Mouse (Mus musculus) kidney, adult 2 months (tissue): Measurements from ENCODE around the gene Mecr. TPM values are rescaled to one million over a fixed set of nuclear protein-coding genes. Genes with fewer than 3 reads are reported as not detected.

Source experiments
- DNase-seq: peaks from one replicate; pipeline ENCODE4 v3.0.0; 2021
- H3K27ac ChIP-seq: fragments of 200-500 bp; 2 replicates; pipeline ENCODE4 v1.5.1; 2012; ENCODE audit warnings: low read depth, low read length, control low read depth, inconsistent platforms; ENCODE audit not compliant: insufficient read depth
- H3K27me3 ChIP-seq: fragments of 200-500 bp; replicated peaks from 2 replicates; pipeline ENCODE4 v1.6.1; 2012; ENCODE audit warnings: mild to moderate bottlenecking, moderate library complexity, low read length, inconsistent platforms; ENCODE audit not compliant: control insufficient read depth, insufficient read depth
- H3K36me3 ChIP-seq: fragments of 200-500 bp; 2 replicates; pipeline ENCODE4 v1.6.1; 2012; ENCODE audit warnings: mild to moderate bottlenecking, moderate library complexity, low read length, inconsistent platforms; ENCODE audit not compliant: control insufficient read depth, insufficient read depth
- H3K4me1 ChIP-seq: fragments of 200-500 bp; 2 replicates; pipeline ENCODE4 v1.6.1; 2011; ENCODE audit warnings: low read length; ENCODE audit not compliant: control insufficient read depth, insufficient read depth
- H3K4me3 ChIP-seq: fragments of 200-500 bp; 2 replicates; pipeline ENCODE4 v1.5.1; 2011; ENCODE audit warnings: mild to moderate bottlenecking, low read depth, low read length, control low read depth; ENCODE audit not compliant: insufficient read depth
- CTCF ChIP-seq: fragments of 200-500 bp; conservative IDR thresholded peaks from 2 replicates; pipeline ENCODE4 v1.5.1; 2011; ENCODE audit warnings: low read depth, mild to moderate bottlenecking, control low read depth, low read length, moderate library complexity, mixed read lengths; ENCODE audit not compliant: insufficient read depth, insufficient read length
- POLR2A ChIP-seq: fragments of 200-500 bp; IDR thresholded peaks from one replicate; pipeline ENCODE4 v1.6.1; 2011; ENCODE audit warnings: low read depth, low read length, control low read depth
- WGBS: fragments of 180-500 bp; shearing (Covaris S2); methylation state at CpG from one replicate; pipeline ENCODE4 v1.1.7; 2018; 5-methylcytosine and 5-hydroxymethylcytosine counted together
- polyA plus RNA-seq: library from polyadenylated mRNA; depleted of rRNA; stranded (reverse); fragments of >200 nt; gene quantifications from 2 replicates; pipeline ENCODE4 v1.2.3, GENCODE M21; 2012; rRNA removed

Mecr gene
- polyA plus RNA-seq, 1 experiment, result 64.5 TPM

- no peak overlapping the region for H3K4me3 ChIP-seq
- DNase-seq, result peak; percentile 69
- peak overlapping the region; percentile 51; the same call in 1 of the 2 replicates for H3K27ac ChIP-seq
- H3K27me3 ChIP-seq, result no peaks in the 10 kb centered on the region
- 9% methylated on average over 31 of the region's 31 CpGs for WGBS
- H3K36me3 ChIP-seq, result no peaks in the 10 kb centered on the region
- TF ChIP-seq CTCF, result no peak
- H3K4me1 ChIP-seq, result peaks cover 25% of the 10 kb centered on the region
Observed at GRCm38 (mm10) chr4:131914891-131915469, 71.7 kb downstream of the Mecr start.

DNA sequence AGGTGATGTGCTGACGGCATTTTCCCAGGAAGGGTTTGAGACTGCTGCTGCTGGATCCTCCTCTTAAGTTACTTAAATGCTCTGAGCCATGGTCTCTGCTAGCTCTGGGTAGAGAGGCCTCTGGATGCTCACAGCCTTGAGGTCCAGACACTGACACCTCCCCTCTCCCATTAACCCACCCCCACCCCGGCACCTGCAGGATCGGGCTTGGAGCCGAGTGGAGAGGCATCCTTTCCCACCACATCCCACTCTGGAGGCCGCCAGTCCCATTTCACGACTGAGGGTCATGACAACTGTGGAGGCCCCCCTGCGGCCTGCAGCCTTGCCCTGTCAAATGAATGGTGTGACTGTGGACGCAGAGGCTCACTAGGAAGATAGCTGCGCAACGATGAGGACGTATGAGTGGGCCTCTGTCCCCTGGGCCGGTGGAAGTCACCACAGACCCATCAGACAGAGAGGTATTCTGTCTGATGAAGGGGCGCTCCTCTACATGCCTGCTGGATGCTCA, 72.6 kb downstream of the Mecr start:
- no peak for TF ChIP-seq POLR2A
- no peak for TF ChIP-seq CTCF
- DNase-seq, result no peak
- Histone ChIP-seq H3K4me3 (no peak overlapping the region), H3K36me3 (no peaks in the 10 kb centered on the region), H3K4me1 (peaks cover 21% of the 10 kb centered on the region), H3K27ac (no peak overlapping the region), H3K27me3 (no peaks in the 10 kb centered on the region)
- 57% methylated on average over 13 of the region's 13 CpGs for WGBS

GRCm38 (mm10) chr4:131916425-131916824, 73.2 kb downstream of the Mecr start:
- no peak overlapping the region for H3K27ac ChIP-seq
- no peak for TF ChIP-seq POLR2A
- peak; percentile 86 for TF ChIP-seq CTCF
- WGBS, result 14% methylated on average over 15 of the region's 15 CpGs
- peak; percentile 90 for DNase-seq
- H3K4me1 ChIP-seq, result peaks cover 21% of the 10 kb centered on the region
- H3K27me3 ChIP-seq, result no peaks in the 10 kb centered on the region
- H3K4me3 ChIP-seq, result no peak overlapping the region
- H3K36me3 ChIP-seq, result no peaks in the 10 kb centered on the region

DNA sequence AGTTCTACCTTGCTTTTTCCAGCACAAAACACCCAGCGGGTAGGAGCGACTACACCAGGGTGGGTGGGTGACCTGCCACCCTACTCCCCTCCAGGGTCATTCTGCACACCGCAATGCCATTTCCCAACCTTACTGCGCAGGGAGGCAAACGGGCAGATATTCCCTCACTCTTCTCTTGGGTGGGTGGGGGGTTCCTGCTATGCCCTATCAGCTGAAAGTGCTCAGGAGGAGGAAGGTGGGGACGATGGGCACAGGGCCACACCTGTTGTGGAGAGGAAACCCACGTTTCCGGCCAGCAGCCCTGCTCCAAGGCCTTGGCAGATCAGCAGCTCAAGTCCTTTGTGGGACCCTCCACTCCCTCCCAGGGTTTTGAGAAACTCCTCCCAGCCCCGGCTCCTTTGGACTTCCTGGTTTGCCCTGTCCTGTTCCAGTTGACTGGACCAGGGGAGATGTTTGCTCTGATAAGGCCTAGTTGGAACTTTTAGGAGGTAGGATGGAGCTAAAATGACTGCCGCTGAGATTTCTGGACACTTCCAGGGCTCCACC, 73.8 kb downstream of the Mecr start:
- TF ChIP-seq CTCF (no peak), POLR2A (no peak)
- H3K27me3 ChIP-seq, result no peaks in the 10 kb centered on the region
- WGBS, result 61% methylated on average over 10 of the region's 10 CpGs

More for the DNA sequence above, 73.8 kb downstream of the Mecr start:
- DNase-seq, result peak; percentile 72
- peaks cover 21% of the 10 kb centered on the region for H3K4me1 ChIP-seq
- H3K36me3 ChIP-seq, result no peaks in the 10 kb centered on the region
- no peak overlapping the region for H3K4me3 ChIP-seq
- peak overlapping the region; percentile 48; the same call in 1 of the 2 replicates for H3K27ac ChIP-seq

Other genes starting within 250 kb of the Mecr start
- gene Ptpru, start 5.2 kb upstream of the Mecr start, polyA plus RNA-seq, result 19.5 and 22.0 TPM in 2 replicates
- gene Srsf4, start 30.1 kb downstream of the Mecr start, polyA plus RNA-seq, result 32.5 and 35.1 TPM in 2 replicates
- gene Tmem200b, start 78.3 kb downstream of the Mecr start, polyA plus RNA-seq, result 11.3 and 17.0 TPM in 2 replicates
- 0.09 and 0.27 TPM in 2 replicates for gene Gm10300, start 231.2 kb downstream of the Mecr start, polyA plus RNA-seq
- 69.8 and 73.8 TPM in 2 replicates for gene Epb41, start 231.9 kb downstream of the Mecr start, polyA plus RNA-seq